Mouse (Mus musculus) cerebellum, postnatal 10 days (tissue): ENCODE data around the gene Acsl5.

Experiments used
- DNase-seq, 2 experiments: peaks; one replicate each; pipeline ENCODE4 v3.0.0; 2021; ENCODE audit warnings: mixed read lengths in 2 of 2

Gene Acsl5

DNA sequence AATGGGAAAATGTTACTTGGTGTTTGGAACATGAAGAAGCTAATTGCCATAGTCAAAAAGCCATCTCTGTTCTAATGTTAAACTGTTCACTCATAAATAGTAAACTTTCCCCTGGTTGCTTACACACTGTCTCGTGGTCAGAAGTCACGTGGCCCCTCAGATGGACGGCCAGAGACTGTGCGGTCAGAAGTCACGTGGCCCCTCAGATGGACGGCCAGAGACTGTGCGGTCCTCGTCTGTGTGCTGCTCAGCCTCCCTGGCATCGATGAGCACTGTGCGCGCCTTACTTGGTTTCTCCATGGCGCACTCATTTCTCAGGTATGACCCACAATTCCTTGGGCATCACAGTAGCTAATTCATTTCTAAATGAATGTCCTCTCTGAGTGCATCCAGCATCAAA, 84.7 kb downstream of the Acsl5 start:
- no peak for DNase-seq

DNA sequence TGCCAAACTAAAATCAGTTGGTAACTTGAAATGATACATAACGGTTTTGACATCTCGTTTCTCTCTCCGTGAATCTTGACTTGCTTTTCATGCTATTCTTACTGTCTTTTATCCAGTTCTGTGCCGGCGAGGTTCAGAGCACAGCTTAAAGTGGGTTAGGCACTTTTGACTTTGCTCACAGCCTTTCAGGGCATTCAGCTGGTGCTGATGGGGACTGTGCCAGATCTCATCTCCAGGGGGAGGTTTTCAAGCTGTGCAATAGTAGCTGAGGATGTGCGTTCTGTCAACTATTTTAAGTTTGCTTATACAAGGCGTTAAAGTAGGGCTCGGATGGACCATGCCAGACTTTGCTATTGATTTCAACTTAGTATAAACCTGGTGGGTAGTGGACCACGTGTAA, 85.3 kb downstream of the Acsl5 start:
- no peak for DNase-seq

DNA sequence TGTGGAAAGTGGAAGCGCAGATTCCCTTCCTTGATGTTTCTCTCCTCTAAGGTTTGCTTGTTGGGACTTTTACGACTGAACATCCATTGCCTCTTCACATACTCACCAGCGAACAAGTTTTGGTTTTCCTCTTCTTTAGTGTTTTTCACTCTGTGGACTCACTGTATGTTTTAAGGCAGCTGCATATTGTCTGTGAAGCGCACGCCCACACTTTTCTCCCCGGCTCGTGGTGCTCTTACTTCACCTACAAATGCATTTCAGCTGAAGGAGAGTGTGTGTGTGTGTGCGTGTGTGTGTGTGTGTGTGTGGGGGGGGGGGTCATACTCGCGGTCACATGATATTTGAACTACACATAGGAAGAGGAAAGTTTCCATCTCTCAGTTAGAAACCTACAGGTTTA, 85.9 kb downstream of the Acsl5 start:
- no peak for DNase-seq

DNA sequence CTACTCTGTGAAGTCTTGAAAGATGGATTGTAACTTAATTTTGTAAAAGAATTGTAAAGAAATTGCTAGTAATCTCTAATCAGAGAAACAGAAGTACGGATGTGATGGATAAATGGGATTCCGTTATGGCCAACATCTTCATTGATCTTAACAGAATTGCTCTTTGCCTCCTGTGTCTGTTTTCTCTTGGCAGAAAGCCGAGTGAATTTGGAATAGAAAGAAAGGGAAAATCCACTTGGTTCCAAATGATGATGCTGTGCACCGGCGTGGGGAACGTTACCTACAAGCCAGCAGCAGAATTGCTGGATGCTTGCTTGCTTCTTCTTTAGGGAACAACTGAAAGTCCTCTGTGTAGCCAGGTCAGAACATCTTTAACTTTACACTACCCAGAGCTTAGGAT, 88.8 kb downstream of the Acsl5 start:
- peak in 1 of 2 experiments; percentile 14 for DNase-seq

DNA sequence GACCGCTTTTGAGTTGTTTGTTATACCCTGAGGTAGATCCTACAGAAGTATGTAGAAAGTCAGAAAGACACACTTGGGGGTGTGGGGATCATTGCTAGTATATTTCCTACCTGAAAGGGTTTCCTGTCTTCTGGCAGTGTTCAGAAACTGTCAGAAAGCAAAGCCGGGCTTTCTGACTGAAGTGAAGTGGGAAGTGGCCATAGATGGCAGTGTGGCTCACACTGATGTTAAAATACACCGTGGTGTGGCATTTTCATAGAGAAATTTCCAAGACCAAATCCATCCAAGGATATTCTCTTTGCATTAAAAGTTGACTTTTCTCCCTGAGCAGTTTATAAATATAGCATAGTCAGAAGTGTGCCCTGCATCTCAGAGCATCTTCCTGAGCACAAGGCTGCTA, 89.6 kb downstream of the Acsl5 start:
- DNase-seq: peak in 1 of 2 experiments; percentile 9

DNA sequence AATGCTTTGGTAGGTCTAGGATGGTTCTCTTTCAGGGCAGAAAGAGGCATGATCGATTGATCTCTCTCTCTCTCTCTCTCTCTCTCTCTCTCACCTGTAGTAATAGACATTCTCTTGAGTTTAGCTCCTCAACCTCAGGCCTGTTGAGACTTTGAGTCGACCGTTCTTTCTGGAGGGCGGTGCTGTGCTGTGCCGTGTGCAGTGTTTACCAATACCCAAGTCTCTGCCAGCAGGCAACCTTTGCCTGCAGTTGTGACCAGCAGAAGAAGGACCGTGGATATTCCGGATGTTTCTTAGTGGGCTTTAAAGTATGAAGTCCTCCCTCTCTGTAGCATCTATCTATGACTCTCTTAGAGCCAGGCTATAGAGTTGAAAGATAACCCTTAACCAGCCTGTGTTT, 90.7 kb downstream of the Acsl5 start:
- no peak for DNase-seq

DNA sequence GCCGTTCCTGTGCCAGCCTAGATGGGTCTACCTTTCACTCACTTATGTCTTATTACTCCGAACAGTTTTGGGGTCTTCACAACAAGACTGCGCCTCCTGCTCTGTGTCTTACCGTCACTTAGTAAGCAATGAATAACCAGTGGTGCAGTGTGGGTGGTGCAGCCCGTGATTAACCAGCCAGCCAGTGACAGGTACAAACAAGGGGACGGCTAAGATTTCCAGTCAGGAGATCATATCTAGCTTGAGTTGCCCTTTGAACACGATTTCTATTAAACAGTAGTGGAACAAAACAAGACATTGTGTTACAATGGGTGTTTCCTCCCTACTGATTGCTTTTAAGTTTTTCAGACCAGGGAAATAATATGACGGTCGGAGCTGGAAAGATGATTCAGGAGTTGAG, 91.5 kb downstream of the Acsl5 start:
- no peak for DNase-seq
